Mouse (Mus musculus) bone marrow, adult 2 months (tissue): ENCODE data around the gene Tubg2.

Experiments used
- CTCF ChIP-seq: fragments of 200-500 bp; IDR thresholded peaks from 2 replicates; pipeline ENCODE4 v1.5.1; 2011; ENCODE audit warnings: low read length, control low read depth; ENCODE audit not compliant: control insufficient read depth, insufficient read depth
- POLR2A ChIP-seq: fragments of 200-500 bp; IDR thresholded peaks from 2 replicates; pipeline ENCODE4 v1.6.1; 2011; ENCODE audit warnings: low read depth, mild to moderate bottlenecking, control low read depth, low read length, borderline replicate concordance; ENCODE audit not compliant: control insufficient read depth

DNA sequence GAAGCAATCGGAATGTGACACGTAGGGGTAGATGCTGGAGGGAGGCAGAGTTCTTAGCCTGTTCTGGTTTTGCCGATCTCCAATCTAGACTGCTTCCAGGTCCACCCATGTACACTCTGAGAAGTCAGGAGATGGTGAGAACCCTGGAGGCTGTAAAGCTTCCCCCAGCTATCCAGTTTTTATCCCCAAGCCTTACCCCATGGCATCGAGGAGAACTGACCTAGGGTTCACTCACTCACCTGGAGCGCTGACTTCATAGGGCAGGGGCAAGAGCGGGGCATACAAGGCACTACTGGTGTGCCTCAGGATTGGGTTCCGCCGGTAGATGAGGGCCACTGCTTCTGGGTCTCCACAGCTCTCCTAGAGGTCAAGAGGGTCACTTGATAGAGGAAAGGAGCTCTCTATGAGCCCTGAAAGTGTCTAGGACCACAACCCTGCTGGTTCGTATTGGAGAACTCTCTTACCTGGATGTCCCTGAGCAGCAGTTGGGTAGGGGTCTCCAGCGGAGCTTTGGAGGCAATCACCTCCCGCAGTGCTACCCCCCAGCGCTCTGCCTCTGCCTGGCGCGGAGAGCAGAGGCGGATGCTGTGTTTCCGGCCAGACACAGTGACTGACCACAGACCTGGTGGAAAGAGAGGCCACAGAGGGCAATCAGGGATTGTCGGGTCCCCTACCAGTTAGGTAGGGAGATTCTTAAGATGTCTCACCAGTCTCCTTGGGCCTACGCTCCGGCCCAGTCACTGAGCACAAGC lies 11.7 kb downstream of the Tubg2 start:
- TF ChIP-seq POLR2A (no peak), CTCF (no peak)
